Mouse (Mus musculus): ENCODE data around the gene Psmc3.
"Not testable (repeated sequence)": the region's sequence is repeated elsewhere in the genome, so short reads cannot be mapped to it uniquely, and the experiment has no call there.

Psmc3 gene

DNA sequence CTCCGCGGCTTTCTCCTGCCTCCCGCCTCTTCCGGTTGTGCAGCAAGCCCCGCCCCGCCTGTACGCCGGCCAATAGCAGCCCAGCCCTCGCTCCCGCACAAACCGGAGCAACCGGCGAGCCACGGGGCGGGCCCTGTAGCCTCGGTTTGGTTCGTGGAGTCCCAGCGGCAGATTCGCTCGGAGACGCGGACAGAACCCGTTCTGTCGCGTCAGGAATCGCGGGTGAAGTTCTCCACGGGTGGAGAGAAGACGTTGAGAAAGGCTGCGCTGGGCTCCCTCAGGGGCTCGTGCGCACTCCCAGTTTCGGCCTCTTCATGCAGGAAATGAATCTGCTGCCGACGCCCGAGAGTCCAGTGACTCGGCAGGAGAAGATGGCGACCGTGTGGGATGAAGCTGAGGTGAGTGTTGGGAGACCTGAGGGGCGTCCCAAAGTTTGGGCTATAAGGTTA, at the start of gene Psmc3:
Gene Psmc3 (plus strand): TSS at position 76 of the 449 bp plus-strand sequence.
- peak; percentile 96 for DNase-seq (ENCODE audit: low spot score in 2 of 2)

DNA sequence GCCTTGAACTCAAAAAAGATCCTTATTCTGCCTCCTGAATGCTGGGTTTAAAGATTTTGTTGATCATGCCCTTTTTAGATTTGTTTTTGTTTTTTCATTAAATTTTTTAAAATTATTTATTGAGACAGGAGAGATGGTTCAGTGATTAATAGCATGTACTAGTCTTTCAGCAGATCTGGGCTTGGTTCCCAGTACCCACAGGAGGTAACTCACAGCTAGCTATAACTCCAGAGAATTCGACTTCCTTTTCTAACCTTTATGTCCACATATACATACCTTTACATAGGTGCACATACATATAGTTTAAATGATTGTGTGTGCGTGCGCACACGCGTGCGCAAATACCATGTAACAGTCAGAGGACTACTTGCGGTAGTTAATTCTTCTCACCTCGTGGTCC, 45.3 kb upstream of the Psmc3 start:
- no peak for DNase-seq (ENCODE audit: low spot score in 2 of 2)

DNA sequence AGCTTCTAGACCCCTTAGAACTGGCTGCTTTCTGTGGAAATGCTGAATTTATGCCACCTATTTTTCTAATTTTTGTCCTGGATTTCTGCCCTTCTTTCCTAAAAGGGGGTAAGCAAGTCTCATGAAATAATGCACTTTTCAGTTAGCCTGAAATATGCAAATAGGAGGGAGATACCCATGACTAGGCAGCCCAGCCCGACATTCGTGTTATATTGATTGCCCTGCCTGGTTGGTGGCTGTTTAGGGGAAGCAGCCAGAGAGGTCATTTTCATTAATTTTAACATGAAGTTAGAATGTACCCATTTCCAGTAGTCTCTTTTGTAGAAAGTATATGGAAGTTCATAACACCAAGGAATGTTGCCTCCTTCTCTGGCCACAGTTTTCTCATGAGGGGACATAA, 39.9 kb upstream of the Psmc3 start:
- no peak for DNase-seq (ENCODE audit: low spot score in 2 of 2)

DNA sequence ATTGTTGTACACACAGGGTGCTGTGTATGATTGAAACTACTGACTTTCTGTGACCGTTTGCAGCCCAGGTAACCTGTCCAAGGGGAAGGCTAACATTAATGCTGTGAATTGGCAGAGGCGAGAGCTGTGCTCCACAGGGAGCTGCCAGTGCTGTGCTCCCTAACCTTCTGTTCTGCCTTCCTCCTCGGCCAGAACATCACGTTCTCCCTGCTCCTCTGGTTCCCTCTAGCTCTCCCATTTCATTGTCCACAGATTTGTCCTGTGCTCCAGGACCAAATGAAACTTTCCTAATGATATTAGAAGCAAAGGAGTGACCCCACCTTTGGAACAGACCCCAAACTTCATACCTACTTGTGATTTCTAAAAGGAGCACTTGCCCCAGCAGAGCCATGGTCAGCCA, 38.4 kb upstream of the Psmc3 start:
- no peak for DNase-seq (ENCODE audit: low spot score in 2 of 2)

DNA sequence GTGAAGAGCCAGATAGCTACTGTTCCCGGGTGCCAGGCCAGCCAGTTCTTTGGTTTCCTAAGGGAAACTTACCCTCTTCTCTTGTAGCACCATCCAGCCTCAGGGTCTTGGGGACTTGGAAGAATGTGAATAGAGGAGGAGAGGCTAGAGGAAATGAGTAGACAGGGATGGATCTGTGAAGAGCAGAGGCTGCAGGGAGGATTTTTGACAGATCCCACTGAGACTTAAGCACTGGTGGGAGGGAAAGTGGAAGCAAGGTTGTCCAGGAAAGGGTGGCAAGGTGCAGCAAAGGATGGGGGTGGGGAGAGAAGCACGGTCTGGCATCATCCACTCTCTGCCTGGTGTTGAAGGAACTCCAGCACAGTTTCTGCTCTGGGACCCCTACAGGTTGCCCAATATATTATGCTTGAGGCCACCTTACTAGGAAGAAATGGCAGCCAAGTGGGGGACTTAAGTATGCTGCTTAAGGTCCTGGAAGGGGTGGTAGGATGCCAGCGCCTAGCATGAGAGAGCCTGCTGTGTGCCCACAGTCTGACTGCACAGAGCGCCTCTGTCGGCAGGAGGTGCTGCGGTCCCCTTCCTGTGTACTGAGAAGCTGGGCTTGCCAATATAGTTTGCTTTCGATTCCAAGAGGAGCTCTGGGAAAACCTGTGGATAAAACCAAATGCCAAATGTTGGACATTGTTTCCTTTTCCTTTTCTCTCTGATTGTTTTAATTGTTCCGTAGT, 35.6 kb upstream of the Psmc3 start:
- no peak for DNase-seq (ENCODE audit: low spot score in 2 of 2)

DNA sequence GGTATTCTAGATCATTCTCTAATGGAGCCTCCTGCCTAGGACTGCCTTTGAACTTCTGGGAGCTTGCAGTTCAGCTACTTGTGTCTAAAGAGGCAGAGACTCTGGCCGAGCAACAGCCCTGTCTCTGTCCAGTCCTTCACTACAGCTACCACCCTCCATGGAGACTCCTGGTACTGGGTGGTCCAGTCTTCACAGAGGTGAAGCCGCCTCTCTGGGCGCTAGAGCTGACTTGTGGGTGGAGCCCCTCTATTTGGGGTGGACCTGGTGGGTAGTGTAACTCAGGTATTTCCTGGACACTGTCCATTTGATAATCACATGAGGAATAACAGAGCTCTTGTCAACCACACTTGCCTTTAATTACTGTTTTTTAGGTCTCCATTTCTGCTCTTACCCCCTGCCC, 33.9 kb upstream of the Psmc3 start:
- DNase-seq (ENCODE audit: low spot score in 2 of 2) = no peak

DNA sequence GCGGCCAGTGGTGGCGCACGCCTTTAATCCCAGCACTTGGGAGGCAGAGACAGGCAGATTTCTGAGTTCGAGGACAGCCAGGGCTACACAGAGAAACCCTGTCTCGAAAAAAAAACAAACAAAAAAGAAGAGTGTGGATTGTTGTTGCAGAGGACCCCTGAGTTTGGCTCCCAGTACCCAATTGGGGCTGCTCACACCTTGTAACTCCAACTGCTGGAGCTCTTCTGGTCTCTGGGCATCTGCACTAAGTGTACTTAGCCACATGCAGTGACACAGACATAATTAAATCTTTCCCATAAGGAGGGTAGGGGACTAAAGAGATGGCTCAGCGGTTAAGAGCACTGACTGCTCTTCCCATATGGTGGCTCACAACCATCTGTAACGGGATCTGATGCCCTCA, 31.5 kb upstream of the Psmc3 start:
- DNase-seq (ENCODE audit: low spot score in 2 of 2) = not testable (repeated sequence)

DNA sequence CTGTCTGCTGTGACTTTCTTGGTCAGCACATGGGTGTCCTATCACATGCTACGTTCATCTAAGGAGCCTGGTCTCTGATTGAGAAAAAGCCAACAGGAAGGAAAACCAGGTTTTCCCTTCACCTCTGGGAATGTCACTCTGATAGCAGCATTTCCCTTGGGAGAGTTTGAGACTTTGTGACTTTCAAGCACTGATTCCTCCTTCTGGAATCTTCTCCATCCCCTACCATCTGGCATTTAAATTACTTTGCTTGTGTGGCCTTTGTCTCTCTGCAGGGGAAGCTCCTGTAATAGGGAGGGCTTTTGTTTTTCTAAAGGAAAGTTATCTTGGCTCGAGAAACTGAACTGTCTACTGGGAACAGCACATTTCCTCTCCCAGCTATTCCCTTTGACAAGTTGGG, 30.7 kb upstream of the Psmc3 start:
- no peak for DNase-seq (ENCODE audit: low spot score in 2 of 2)

DNA sequence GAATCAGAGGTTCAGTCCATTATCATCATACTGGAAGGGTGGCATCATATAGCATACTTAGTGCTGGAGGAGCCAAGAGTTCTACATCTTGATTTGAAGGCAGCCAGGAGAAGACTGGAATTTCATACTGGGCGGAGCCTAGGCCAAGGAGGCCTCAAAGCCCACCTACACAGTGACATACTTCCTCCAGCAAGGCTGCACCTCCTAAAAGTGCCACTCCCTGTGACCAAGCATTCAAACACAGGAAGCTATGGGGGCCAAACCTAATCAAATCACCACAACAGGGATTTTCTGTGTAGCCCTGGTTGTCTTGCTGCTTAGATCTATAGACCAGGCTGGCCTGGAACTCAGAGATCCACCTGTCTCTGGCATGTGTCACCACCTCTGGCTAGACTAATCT, 29.9 kb upstream of the Psmc3 start:
- DNase-seq (ENCODE audit: low spot score in 2 of 2) = no peak

DNA sequence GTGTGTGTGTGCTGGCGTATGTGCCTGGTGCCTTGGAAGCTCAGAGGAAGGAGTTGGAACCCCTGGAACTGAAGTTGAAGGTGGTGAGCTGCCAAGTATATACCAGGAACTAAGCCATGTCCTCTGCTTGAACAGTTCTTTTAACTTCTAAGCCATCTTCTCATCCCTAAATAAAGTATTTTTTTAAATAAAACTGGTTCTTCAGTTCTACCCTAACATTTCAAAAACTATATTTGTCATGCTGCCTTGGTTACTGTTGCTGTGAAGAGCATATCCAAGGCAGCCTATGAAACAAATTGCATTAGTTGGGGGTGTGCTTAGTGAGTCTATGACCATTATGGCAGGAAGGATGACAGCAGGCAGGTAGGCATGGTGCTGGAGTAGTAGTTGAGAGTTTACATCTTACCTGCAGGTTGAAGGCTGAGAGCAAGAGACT, 28.7 kb upstream of the Psmc3 start:
- peak; percentile 43 to 46 for DNase-seq (ENCODE audit: low spot score in 2 of 2)

DNA sequence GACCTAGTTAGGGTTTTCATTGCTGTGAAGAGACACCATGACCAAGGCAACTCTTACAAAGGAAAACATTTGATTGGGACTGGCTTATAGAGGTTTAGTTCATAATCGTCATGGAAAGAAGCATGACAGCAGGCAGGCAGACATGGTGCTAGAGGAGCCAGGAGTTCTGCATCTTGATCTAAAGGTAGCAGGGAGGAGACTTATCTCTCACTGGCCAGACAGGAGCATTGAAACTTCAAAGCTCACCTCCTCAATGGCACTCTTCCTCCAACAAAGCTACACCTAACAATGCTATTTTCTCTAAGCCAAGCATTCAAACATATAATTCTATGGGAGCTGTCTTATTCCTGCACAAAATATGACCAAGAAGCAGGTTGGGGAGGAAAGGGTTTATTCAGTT, 27.3 kb upstream of the Psmc3 start:
- DNase-seq (ENCODE audit: low spot score in 2 of 2) = no peak

DNA sequence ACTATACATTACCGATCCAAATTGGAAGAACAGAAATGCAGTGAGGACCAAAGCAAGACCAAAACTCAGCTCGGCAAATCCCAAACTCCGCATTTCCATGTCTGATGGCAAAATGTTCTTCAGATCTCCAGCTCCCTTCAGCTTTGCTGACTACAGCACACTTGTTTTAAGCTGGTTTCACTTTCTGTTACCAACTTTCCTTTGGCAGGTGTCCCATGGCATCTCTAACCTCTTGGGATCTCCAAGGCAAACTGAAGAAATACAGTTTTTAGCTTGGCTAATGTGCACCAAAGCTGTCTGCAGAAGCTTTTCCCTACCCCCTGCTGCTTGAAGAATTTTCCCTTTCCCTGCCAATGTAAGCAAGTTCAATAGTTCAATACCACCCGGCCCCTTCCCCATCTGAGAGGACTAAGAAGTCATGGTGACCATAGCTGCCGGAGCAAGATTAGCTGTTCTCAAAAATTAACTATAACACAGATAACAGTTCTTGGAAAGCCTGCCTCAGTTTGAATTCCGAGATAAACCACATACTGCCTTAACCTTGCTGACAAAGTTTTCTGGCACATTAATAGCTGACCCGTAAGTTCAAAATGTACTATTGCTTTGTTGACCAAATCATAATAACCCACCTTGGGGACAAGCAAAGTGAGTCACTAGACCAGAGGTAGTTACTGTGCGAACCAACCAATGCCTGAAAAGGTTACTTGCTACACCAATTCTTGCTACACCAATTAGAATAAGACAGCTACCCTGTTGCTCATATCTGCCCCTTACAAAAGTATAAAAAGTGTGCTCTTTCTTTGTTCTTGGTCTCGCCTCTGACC, 26.2 kb upstream of the Psmc3 start:
- no peak for DNase-seq (ENCODE audit: low spot score in 2 of 2)

DNA sequence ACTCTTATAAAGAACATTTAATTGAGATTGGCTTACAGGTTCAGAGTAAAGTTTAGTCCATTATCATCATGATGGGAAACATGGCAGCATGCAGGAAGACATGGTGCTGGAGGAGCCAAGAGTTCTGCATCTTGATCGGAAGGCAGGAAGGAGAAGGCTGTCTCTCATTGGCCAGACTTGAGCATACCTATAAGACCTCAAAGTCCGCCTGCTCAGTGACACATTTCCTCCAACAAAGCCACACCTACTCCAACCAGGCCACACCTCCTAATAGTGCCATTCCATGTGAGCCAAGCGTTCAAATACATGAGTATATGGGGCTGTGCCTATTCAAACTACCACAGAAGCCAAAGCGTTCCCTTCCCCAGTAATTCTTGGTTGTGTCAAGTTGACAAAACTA, 22.6 kb upstream of the Psmc3 start:
- no peak for DNase-seq (ENCODE audit: low spot score in 2 of 2)

DNA sequence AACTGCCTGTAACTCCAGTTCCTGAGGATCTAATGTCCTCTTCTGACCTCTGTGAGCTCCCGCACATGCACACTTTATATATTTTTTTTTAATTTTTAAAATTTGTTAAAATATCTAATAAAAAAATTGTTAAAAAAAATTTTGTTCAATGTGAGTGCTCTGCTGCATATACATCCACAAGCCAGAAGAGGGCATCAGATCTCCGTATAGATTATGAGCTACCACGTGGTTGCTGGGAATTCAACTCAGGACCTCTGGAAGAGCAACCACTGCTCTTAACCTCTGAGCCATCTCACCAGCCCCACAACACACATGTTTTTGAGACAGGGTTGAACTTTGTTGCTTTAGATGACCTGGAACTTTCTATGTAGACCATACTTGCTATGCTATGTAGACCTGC, 20.8 kb upstream of the Psmc3 start:
- DNase-seq (ENCODE audit: low spot score in 2 of 2) = no peak

DNA sequence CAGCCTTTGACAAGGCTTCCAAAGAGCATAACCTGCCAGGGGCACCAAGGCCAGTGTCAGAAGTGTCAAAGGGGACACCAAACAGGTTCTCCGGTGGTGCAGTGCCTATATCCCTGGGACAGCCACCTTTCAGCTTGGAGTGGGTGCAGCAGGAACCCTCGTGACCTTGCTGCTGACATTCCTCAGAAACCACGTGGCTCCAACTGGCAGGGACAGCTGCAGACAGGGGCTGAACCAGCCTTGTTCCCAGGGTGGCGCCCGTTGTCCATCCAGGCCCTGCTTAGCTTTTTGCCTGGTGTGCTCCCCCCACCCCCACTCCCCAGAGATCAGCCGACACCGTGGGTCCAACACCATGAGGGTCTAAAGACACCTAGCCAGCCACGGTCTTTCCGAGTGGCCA, 18.4 kb upstream of the Psmc3 start, which contains the start of gene Rapsn:
Gene Rapsn (plus strand): TSS at position 236 of the 400 bp plus-strand sequence.
- DNase-seq (ENCODE audit: low spot score in 2 of 2) = no peak

DNA sequence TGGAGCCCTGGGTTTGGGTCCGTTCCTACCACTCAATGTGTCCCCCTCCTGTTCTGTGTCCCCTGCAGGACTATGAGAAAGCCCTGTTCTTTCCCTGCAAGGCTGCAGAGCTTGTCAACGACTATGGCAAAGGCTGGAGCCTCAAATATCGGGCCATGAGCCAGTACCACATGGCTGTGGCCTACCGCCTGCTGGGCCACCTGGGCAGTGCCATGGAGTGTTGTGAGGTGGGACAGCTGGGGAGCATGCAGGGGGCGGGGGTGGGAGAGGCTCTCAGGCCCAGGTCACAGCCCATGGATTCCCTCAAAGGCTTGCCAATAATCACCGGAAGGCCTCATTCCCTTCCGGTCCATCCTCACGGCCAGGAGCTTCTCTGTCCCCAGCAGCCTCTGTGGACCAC, 12.0 kb upstream of the Psmc3 start:
- no peak for DNase-seq (ENCODE audit: low spot score in 2 of 2)

DNA sequence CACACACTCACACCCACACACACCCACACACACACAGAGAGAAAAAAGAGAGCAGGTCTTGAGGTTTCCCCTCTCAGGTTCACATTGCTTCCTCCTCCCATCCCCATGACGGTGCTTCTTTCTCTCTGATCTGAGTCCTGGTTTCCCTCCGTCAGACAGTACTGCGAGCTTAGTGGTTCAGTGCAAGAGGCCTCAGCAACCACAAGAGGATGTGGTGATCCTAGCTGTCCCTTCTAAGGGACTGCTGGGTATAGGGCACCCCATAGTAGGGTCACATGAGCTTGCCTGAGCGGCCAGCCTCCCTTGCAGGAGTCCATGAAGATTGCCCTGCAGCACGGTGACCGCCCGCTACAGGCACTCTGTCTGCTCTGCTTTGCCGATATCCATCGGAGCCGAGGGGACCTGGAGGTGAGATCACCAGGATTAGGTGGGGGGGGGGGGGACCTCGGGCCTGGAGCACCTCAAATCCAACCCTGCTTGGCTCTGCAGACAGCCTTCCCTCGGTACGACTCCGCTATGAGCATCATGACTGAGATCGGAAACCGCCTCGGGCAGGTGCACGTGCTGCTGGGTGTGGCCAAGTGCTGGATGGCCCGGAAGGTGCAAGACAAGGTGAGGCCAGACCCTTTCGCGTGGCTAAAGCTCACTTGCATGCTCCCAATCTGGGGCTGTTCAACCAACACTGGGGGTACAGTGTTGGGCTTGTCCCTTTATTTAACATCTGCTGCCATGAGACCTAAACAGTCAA, 11.0 kb upstream of the Psmc3 start:
- no peak for DNase-seq (ENCODE audit: low spot score in 2 of 2)

DNA sequence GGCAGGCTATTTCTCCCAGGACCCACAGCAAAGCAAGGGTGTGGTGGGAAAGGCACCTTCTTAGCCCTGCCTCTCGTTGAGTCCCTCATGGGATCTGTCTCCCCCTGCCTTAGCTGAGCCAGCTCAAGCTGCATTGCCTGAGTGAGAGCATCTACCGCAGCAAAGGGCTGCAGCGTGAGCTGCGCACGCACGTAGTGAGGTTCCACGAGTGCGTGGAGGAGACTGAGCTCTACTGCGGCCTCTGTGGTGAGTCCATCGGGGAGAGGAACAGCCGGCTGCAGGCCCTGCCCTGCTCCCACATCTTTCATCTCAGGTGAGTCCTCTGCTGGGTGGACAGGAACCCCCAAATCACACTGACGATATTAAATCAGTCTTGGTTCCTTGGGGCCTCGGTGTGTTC, 9.1 kb upstream of the Psmc3 start:
- no peak for DNase-seq (ENCODE audit: low spot score in 2 of 2)

DNA sequence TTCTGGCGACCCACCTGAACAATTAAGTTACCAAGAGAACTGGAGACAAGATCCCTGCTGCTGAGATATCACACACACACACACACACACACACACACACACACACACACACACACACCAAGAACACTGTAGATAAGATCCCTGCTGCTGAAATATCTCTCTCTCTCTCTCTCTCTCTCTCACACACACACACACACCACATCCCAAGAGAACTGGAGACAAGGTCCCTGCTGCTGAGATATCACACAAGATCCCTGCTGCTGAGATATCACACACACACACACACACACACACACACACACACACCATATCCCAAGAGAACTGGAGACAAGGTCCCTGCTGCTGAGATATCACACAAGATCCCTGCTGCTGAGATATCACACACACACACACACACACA, 8.0 kb upstream of the Psmc3 start:
- DNase-seq (ENCODE audit: low spot score in 2 of 2) = not testable (repeated sequence)

DNA sequence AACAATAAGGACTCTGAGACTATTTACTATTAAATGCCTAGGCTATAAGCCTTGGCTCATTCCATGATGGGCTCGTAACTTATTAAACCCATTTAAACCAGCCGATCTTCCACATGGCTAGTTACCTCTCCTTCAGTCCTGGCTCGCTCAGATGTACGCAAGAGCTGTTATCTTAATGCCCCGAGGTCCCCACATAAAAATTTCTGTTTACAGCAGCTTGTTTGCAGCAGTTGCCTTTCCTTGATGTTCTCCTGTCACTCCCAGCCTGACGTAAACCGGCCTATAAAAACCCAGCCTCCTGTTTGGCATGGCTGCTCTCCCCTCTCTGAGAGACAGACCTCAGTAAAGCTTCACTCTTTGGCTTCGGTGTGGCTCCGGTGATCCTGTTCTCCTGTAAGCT, 6.5 kb upstream of the Psmc3 start:
- DNase-seq (ENCODE audit: low spot score in 2 of 2) = no peak

DNA sequence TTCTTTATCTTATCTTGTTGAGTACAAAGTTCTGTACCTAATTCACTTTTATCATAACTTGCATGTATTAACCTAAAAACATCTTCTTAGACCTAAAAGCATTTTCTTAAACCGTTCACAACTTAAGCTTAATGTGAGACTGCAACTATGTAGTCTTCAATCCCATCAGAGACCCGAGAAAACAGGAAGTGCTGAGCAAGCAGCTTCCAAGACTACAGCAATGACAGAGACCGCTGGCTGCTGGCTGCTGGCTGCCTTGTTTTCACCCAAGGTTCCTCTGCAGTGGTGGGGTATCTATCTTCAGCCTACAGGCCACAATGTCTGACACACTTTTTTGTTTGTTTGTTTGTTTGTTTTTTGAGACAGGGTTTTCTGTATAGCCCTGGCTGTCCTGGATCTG, 1.9 kb upstream of the Psmc3 start:
- DNase-seq (ENCODE audit: low spot score in 2 of 2) = no peak

DNA sequence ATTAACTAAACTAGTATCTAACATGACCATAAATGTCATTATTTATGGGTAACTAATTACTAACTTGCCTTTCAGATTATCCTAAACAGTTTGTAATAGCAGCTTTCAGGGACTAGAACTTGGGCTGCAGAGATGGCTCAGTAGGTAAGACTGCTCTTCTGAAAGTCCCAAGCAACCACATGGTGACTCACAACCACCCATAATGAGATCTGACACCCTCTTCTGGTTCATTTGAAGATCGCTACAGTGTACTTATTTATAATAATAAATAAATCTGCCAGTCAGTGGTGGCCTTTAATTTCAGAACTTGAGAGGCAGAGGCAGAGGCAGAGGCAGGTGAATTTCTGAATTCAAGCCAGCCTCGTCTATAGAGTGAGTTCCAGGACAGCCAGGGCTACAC, 1.1 kb upstream of the Psmc3 start:
- DNase-seq (ENCODE audit: low spot score in 2 of 2) = no peak
